In the genomic region with DNA sequence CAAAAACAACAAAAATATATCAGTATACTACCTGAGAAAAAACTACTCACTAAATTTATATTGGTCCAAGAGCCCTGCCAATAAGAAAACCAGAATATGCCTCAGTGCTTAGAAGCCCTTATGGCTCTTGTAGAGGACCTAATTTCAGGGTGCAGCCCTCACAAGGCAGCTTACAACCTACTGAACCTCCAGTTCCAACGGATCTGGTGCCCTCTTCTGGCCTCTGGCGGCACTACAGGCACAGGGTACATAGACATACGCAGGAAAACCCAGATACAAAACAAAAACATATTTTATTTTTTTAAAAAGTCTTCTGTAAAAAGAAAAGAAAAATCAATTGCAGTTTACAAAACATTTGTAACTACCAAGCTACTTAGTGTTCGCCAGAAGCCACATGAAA, we compare ENCODE assay signal across 8 mouse cellular contexts.
DNase-seq lines count a peak whose midpoint lies in the region; ATAC-seq and TF ChIP-seq lines count a peak whose summit lies in the region.

No protein-coding gene starts in this region.

- DNase-seq in frontal cortex, postnatal 36 days (ENCODE audit: low spot score in 2 of 2), result peak; percentile 9 to 28
- DNase-seq in frontal cortex, postnatal 25 days (ENCODE audit: low spot score in 2 of 2), result no peak
- peak; percentile 7 to 21 for DNase-seq in right cerebral cortex, adult 2 months (ENCODE audit: low spot score in 2 of 2)
- DNase-seq in right cerebral cortex, postnatal 25 days, result no peak
- DNase-seq in brain, embryonic 14.5 days (ENCODE audit: low read depth), result peak; percentile 31
- DNase-seq in heart, postnatal 4 days, result peak; percentile 54
- peak; percentile 66 for DNase-seq in thymus, postnatal 0 days (ENCODE audit: low spot score)

- no peak for TF ChIP-seq POLR2A in brain, embryonic 14.5 days (IDR thresholded peaks at IDR 0.05; ENCODE audit: borderline replicate concordance, extremely low read depth, insufficient read depth, insufficient read length, poor library complexity, severe bottlenecking)

- peak; percentile 62; the same call in 1 of the 2 replicates for TF ChIP-seq CTCF in brain, embryonic 14.5 days (IDR thresholded peaks at IDR 0.05; ENCODE audit: borderline replicate concordance, extremely low read depth, insufficient read depth, insufficient read length)

- ATAC-seq in megakaryocyte-erythroid progenitor cell, adult 5-6 weeks (replicated peaks; ENCODE audit: low FRiP score, low TSS enrichment, poor library complexity, severe bottlenecking), result peak; percentile 93

Comparison
In these comparisons a context has a peak if more than half of its experiments do, and no peak if none do; other contexts are left out.
1. DNase-seq: peak in frontal cortex, postnatal 36 days (2 of 2), right cerebral cortex, adult 2 months (2 of 2), brain, embryonic 14.5 days (single experiment), heart, postnatal 4 days (single experiment) and thymus, postnatal 0 days (single experiment); none in frontal cortex, postnatal 25 days (0 of 2) and right cerebral cortex, postnatal 25 days (single experiment).